Mouse (Mus musculus): ENCODE results near the gene Parvb.

GRCm38 (mm10) chr15:84321544-84322174 is 89.8 kb downstream of the Parvb start:
- no peak for TF ChIP-seq CTCF (conservative IDR thresholded peaks at IDR 0.05; ENCODE audit: insufficient read depth, insufficient read length, low read depth, low read length)
- TF ChIP-seq POLR2A (IDR thresholded peaks at IDR 0.05; ENCODE audit: low read depth, low read length): no peak

All from kidney, adult 2 months (tissue).